Mouse (Mus musculus) left cerebral cortex, adult 18-20 months (tissue): ENCODE data around the gene Arl8a. TPM values are rescaled to one million over a fixed set of nuclear protein-coding genes. Genes with fewer than 3 reads are reported as not detected.
A peak's percentile ranks its signal among the peaks of the same experiment; 100 is the strongest.

ENCODE experiments used
- DNase-seq, 2 experiments: peaks; one replicate each; pipeline ENCODE4 v3.0.0; 2021 to 2022; ENCODE audit warnings: low spot score in 2 of 2, mixed read lengths in 1 of 2
- total RNA-seq, 2 experiments: library from RNA; stranded (reverse); gene quantifications; 2 replicates each; pipeline ENCODE4 v1.2.3; 2021

Arl8a gene
- total RNA-seq, 2 experiments from 2014 or later: 264 to 266 TPM

GRCm38 (mm10) chr1:135132893-135133369 lies 13.7 kb upstream of the Arl8a start:
- DNase-seq: no peak

DNA sequence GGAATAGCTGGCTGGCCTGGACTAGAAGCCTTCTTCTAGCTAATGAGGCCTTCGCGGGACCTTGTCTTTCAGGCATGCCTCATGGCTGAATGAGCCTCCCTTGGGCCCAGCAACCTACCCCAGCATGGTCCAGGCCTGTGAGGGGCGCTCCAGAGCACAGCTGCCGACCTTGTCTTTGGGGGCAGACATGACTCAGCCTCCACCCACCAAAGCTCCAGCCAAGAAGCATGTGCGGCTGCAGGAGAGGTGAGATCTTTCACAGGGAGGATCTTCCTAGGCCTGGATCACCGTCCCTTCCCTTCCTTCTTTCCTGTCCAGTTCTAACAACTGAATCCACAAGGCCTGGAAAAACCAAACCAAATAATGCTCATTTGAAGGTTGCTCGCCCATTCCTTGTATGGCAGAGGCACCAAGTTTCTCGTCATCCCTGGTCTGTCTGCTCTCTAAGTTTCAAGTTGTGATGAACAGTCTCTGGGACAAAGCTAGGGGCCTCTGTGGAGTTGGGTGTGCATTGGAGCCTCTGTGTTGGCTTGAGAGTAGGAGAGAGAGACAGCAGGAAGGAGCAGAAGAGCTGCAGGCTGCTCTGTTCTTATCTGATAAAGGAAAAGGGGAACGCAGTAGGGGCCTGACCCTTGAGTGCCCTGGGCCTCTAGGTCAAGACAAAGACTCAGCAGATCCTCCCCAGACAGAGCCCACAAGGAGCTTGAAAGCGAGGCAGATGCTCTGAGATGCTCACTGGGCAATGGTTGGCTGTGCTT lies 12.8 kb upstream of the Arl8a start:
- no peak for DNase-seq

GRCm38 (mm10) chr1:135135111-135135787 lies 11.4 kb upstream of the Arl8a start:
- DNase-seq: no peak

DNA sequence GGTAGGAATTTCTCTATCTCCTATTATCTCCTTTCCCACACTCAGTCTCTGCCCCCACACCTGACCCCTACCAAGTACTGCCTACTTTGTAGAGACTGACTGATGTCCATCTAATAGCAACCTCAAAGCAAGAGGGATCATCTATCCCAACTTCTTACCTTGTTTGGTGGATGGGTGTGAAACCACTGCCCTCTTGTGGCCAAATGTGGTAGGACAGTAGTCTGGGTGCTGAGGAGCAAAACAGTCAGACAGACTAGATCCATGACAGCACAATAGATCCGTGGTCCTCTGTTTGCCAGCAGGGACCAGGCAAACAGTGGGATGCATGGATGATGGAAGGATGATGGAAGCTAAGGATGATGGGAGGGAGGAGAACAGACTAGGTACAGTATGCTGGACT lies 10.1 kb upstream of the Arl8a start:
- peak; percentile 66 to 68 for DNase-seq

DNA sequence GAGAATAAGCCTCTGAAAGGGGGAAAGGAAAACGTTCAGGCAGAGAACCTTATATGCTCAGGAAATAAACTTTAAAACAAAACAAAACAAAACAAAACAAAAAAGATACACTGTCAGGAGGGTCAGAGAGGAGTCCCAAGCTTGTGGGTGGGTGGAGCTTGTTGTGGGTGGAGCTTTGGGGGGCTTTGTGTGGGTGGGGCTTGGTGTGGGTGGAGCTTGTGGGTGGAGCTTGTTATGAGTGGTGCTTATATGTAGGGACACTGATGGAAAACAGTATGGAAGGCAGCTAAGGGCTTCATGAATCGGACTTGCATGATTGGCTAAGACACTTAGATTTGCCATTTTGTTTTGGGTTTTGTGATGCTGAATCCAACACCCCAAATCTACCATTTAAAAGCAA lies 6.7 kb upstream of the Arl8a start:
- DNase-seq: no peak

GRCm38 (mm10) chr1:135142452-135142851 lies 4.2 kb upstream of the Arl8a start:
- no peak for DNase-seq

- DNase-seq: no peak
Observed at GRCm38 (mm10) chr1:135143940-135144339, 2.7 kb upstream of the Arl8a start.

DNA sequence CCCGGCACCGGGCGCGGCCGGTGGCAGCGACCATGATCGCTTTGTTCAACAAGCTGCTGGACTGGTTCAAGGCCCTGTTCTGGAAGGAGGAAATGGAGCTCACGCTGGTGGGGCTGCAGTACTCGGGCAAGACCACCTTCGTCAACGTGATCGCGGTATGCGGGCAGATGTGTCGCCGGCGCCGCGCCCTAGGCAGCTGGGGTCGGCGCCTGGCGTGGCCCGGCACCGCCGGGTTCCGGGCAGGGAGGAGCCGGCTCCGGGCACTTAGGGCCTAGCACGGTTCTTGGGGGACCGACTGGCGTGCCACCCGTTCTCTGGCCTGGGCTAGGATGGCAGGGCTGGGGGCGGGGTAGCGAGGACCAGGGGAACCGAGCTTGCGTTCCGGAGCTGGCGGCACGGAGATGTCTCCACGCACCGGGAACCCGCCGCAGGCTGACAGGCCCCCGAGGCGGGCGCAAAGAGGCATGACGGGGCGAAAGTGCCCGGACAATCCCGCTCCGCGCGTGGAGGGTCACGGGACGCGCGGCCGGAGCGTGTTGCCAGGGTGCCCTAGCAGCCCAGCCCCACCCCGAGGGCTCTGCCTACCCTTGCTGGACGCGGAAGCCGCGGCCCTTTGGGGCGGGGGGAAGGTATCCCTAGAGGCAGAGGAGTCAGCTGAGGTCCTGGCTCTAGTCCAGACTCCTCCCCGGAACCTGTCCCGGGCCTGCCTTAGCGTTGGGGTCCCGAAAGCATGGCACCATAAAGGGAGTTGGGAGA lies 500 bp downstream of the Arl8a start:
- peak; percentile 65 to 68 for DNase-seq

- no peak for DNase-seq
Observed at GRCm38 (mm10) chr1:135147702-135148058, 1.1 kb downstream of the Arl8a start.

GRCm38 (mm10) chr1:135148476-135148875 lies 1.9 kb downstream of the Arl8a start:
- no peak for DNase-seq

- no peak for DNase-seq
Observed at GRCm38 (mm10) chr1:135148996-135149395, 2.4 kb downstream of the Arl8a start.

DNA sequence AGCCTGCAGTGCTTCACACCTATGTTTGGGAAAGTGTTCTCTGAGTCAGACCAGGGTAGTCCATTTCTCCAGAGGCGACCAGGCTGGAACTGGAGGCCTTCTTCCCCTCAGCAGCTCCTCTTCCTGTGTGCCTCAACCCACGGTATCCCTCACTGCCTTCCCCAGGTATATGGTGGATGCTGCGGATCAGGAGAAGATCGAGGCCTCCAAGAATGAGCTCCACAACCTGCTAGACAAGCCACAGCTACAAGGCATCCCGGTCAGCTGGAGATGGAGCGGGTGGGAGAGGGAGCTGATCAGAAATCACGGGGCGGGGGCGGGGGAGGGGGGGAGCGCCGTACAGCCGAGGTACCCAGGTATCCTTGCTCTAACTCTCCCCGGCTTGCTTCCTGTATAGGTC lies 7.4 kb downstream of the Arl8a start:
- DNase-seq: no peak

DNA sequence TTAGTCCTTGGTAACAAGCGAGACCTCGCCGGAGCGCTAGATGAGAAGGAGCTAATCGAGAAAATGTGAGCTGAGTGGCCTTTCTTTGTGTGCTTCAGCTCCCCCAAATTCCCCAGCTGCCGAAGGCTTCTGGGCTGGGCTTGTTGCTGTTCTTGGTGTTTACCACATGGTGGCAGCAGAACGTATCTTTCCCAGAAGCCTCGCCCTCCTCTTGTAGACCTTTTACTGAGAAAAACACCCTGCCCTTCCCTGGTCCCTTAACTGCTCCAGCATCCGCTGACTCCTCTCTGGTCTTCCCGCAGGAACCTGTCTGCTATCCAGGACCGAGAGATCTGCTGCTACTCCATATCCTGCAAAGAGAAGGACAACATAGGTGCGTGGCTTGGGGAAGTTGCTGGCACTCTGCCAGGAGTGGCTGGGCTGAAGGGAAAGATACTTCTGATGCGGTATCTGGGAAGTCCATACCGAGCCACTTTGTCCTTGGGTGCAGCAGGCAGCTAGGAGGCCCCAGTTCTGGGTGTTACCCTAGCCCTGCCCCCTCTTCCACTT lies 7.9 kb downstream of the Arl8a start:
- peak; percentile 73 to 82 for DNase-seq

GRCm38 (mm10) chr1:135156300-135156699 lies 9.7 kb downstream of the Arl8a start:
- no peak for DNase-seq

DNA sequence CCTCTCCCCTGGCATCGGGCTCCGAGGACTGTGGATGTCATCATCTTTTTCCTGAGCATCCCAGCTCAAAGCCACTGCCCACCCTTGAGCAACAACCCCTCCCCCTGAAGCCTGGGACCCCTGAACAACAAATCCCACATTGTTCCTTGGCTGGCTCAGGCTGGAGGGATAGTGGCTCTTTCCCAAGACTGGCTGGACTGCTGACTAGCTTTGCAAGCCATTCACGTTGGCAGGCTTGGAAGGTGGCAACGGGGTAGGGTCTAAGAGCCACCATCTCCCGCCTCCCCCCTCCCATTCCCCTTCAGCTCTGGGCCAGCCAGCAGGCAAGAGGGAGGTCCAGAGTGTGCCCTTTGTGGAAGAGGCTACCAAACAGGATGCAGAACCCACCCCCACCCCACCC lies 12.0 kb downstream of the Arl8a start:
- DNase-seq: no peak

- DNase-seq: peak in 1 of 2 experiments; percentile 47
Observed at GRCm38 (mm10) chr1:135159074-135159473, 12.4 kb downstream of the Arl8a start.

GRCm38 (mm10) chr1:135159556-135160123 lies 13.0 kb downstream of the Arl8a start:
- no peak for DNase-seq

DNA sequence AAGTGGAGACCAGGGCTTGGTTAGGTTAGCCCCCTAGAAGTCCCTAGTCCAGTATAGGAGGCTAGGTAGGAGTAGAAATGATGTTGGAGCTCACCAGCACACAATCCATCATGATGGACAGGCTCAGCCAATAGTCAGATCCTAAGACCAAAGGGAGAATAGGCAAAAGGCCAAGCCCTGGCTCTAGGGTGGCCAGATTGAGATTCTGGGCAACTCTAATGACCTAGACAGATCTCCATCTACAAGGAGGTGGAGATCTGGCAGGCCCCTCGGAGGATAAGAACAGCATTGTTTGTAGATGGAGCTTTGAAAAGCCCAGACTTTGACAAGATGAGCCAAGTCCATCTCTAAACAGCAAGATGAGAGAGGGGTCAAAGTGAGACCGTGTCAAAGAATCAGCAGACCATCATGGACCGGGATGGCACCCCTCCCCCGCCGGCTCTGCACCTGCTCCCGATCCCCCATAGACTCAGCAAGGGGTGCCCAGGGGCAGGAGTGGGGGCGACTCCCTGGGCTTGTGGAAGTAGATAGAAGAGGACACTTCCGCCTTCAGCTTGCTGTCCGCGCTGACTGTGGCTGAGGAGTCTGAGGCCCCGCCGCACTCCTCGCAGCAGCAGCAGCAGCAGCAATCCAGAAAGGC lies 13.9 kb downstream of the Arl8a start:
- no peak for DNase-seq

DNA sequence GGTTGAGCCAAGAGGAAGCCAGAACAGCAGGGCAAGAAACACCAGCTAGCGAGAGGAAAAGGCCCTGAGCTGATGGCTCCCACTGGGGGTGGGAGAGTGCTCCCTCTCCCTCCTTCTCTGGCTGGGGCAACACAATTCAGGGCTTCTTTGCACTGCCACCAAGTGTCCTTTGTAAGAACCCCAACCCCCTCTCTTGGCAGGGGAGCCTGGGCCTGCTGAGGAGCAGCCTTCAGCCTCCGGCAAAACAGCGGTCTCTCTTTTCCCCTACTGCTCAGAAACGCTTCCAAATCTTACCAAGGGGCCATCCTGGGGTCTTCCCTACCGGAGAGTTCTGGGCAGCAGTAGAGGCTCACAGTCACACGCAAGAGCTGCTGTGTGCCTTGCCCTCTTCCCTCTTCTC lies 16.1 kb downstream of the Arl8a start:
- DNase-seq: no peak

- no peak for DNase-seq
Observed at GRCm38 (mm10) chr1:135167435-135167834, 20.8 kb downstream of the Arl8a start, which contains the start of gene Gpr37l1. Gpr37l1 (minus strand) TSS chr1:135167681.
